Mouse (Mus musculus): ENCODE results near the gene Itga2. TPM values are rescaled to one million over a fixed set of nuclear protein-coding genes. Genes with fewer than 3 reads are reported as not detected.

The Itga2 gene
- polyA plus RNA-seq, 1 experiment from 2014 or later: 3.7 TPM

- Histone ChIP-seq H3K9me3 (ENCODE audit: control insufficient read depth, low read length) (no peaks in the 10 kb centered on the region), H3K4me3 (ENCODE audit: low read length) (no peak overlapping the region), H3K4me2 (replicated peaks; ENCODE audit: low read depth, low read length) (no peak overlapping the region), H3K27me3 (ENCODE audit: control insufficient read depth, insufficient read depth, low read length) (no peaks in the 10 kb centered on the region), H3K4me1 (ENCODE audit: control insufficient read depth, insufficient read depth, low read length) (no peaks in the 10 kb centered on the region), H3K36me3 (ENCODE audit: control insufficient read depth, insufficient read depth, low read length) (no peaks in the 10 kb centered on the region), H3K27ac (ENCODE audit: low read depth, low read length) (no peak overlapping the region), H3K9ac (ENCODE audit: low read depth, low read length) (no peak overlapping the region)
- WGBS: 80% methylated on average over 9 of the region's 9 CpGs
- no peak for ATAC-seq (ENCODE audit: low FRiP score, low TSS enrichment)
These were observed 92.8 kb downstream of the Itga2 start for GRCm38 (mm10) chr13:114839098-114839497.

GRCm38 (mm10) chr13:114838535-114838990, 93.3 kb downstream of the Itga2 start:
- Histone ChIP-seq H3K4me1 (ENCODE audit: control insufficient read depth, insufficient read depth, low read length) (no peaks in the 10 kb centered on the region), H3K4me3 (ENCODE audit: low read length) (no peak overlapping the region), H3K27ac (ENCODE audit: low read depth, low read length) (peak overlapping the region; percentile 42; the same call in 1 of the 2 replicates), H3K27me3 (ENCODE audit: control insufficient read depth, insufficient read depth, low read length) (no peaks in the 10 kb centered on the region), H3K9ac (ENCODE audit: low read depth, low read length) (no peak overlapping the region), H3K36me3 (ENCODE audit: control insufficient read depth, insufficient read depth, low read length) (no peaks in the 10 kb centered on the region), H3K9me3 (ENCODE audit: control insufficient read depth, low read length) (no peaks in the 10 kb centered on the region), H3K4me2 (replicated peaks; ENCODE audit: low read depth, low read length) (no peak overlapping the region)
- ATAC-seq (ENCODE audit: low FRiP score, low TSS enrichment): no peak
- 55% methylated on average over 5 of the region's 5 CpGs for WGBS

- H3K9me3 ChIP-seq (ENCODE audit: control insufficient read depth, low read length): no peaks in the 10 kb centered on the region
- no peak overlapping the region for H3K9ac ChIP-seq (ENCODE audit: low read depth, low read length)
- H3K36me3 ChIP-seq (ENCODE audit: control insufficient read depth, insufficient read depth, low read length): no peaks in the 10 kb centered on the region
- no peak for ATAC-seq (ENCODE audit: low FRiP score, low TSS enrichment)
- no peak overlapping the region for H3K4me2 ChIP-seq (replicated peaks; ENCODE audit: low read depth, low read length)
- H3K4me3 ChIP-seq (ENCODE audit: low read length): no peak overlapping the region
- no peaks in the 10 kb centered on the region for H3K27me3 ChIP-seq (ENCODE audit: control insufficient read depth, insufficient read depth, low read length)
- no peaks in the 10 kb centered on the region for H3K4me1 ChIP-seq (ENCODE audit: control insufficient read depth, insufficient read depth, low read length)
- H3K27ac ChIP-seq (ENCODE audit: low read depth, low read length): no peak overlapping the region
- WGBS: 90% methylated on average over 7 of the region's 7 CpGs
These were observed 94.8 kb downstream of the Itga2 start for GRCm38 (mm10) chr13:114837061-114837460.

GRCm38 (mm10) chr13:114834580-114834979, 97.3 kb downstream of the Itga2 start:
- Histone ChIP-seq H3K4me3 (ENCODE audit: low read length) (no peak overlapping the region), H3K27ac (ENCODE audit: low read depth, low read length) (no peak overlapping the region), H3K9ac (ENCODE audit: low read depth, low read length) (no peak overlapping the region), H3K4me2 (replicated peaks; ENCODE audit: low read depth, low read length) (no peak overlapping the region), H3K27me3 (ENCODE audit: control insufficient read depth, insufficient read depth, low read length) (no peaks in the 10 kb centered on the region), H3K9me3 (ENCODE audit: control insufficient read depth, low read length) (no peaks in the 10 kb centered on the region), H3K4me1 (ENCODE audit: control insufficient read depth, insufficient read depth, low read length) (no peaks in the 10 kb centered on the region), H3K36me3 (ENCODE audit: control insufficient read depth, insufficient read depth, low read length) (peaks cover 11% of the 10 kb centered on the region; the same call in 1 of the 2 replicates)
- WGBS: 58% methylated on average over 2 of the region's 2 CpGs
- no peak for ATAC-seq (ENCODE audit: low FRiP score, low TSS enrichment)

GRCm38 (mm10) chr13:114833351-114833750, 98.5 kb downstream of the Itga2 start:
- H3K4me3 ChIP-seq (ENCODE audit: low read length): no peak overlapping the region
- no peak overlapping the region for H3K4me2 ChIP-seq (replicated peaks; ENCODE audit: low read depth, low read length)
- no peaks in the 10 kb centered on the region for H3K27me3 ChIP-seq (ENCODE audit: control insufficient read depth, insufficient read depth, low read length)
- H3K9me3 ChIP-seq (ENCODE audit: control insufficient read depth, low read length): no peaks in the 10 kb centered on the region
- 87% methylated on average over 4 of the region's 4 CpGs for WGBS
- H3K27ac ChIP-seq (ENCODE audit: low read depth, low read length): no peak overlapping the region
- no peaks in the 10 kb centered on the region for H3K4me1 ChIP-seq (ENCODE audit: control insufficient read depth, insufficient read depth, low read length)
- no peak overlapping the region for H3K9ac ChIP-seq (ENCODE audit: low read depth, low read length)
- H3K36me3 ChIP-seq (ENCODE audit: control insufficient read depth, insufficient read depth, low read length): peaks cover 13% of the 10 kb centered on the region; the same call in 1 of the 2 replicates
- no peak for ATAC-seq (ENCODE audit: low FRiP score, low TSS enrichment)

- Histone ChIP-seq H3K9me3 (ENCODE audit: control insufficient read depth, low read length) (no peaks in the 10 kb centered on the region), H3K4me2 (replicated peaks; ENCODE audit: low read depth, low read length) (no peak overlapping the region), H3K4me3 (ENCODE audit: low read length) (no peak overlapping the region), H3K9ac (ENCODE audit: low read depth, low read length) (no peak overlapping the region), H3K27me3 (ENCODE audit: control insufficient read depth, insufficient read depth, low read length) (no peaks in the 10 kb centered on the region), H3K27ac (ENCODE audit: low read depth, low read length) (no peak overlapping the region), H3K4me1 (ENCODE audit: control insufficient read depth, insufficient read depth, low read length) (no peaks in the 10 kb centered on the region), H3K36me3 (ENCODE audit: control insufficient read depth, insufficient read depth, low read length) (peaks cover 19% of the 10 kb centered on the region; the same call in 1 of the 2 replicates)
- ATAC-seq (ENCODE audit: low FRiP score, low TSS enrichment): no peak
- 70% methylated on average over 5 of the region's 5 CpGs for WGBS
These were observed 99.1 kb downstream of the Itga2 start for GRCm38 (mm10) chr13:114832761-114833160.

GRCm38 (mm10) chr13:114831367-114831833, 100.5 kb downstream of the Itga2 start:
- Histone ChIP-seq H3K27ac (ENCODE audit: low read depth, low read length) (no peak overlapping the region), H3K36me3 (ENCODE audit: control insufficient read depth, insufficient read depth, low read length) (peaks cover 31% of the 10 kb centered on the region), H3K9me3 (ENCODE audit: control insufficient read depth, low read length) (no peaks in the 10 kb centered on the region), H3K4me1 (ENCODE audit: control insufficient read depth, insufficient read depth, low read length) (no peaks in the 10 kb centered on the region), H3K27me3 (ENCODE audit: control insufficient read depth, insufficient read depth, low read length) (no peaks in the 10 kb centered on the region), H3K4me2 (replicated peaks; ENCODE audit: low read depth, low read length) (no peak overlapping the region), H3K9ac (ENCODE audit: low read depth, low read length) (no peak overlapping the region), H3K4me3 (ENCODE audit: low read length) (no peak overlapping the region)
- peak; percentile 62 for ATAC-seq (ENCODE audit: low FRiP score, low TSS enrichment)
- 83% methylated on average over 4 of the region's 4 CpGs for WGBS

- Histone ChIP-seq H3K9me3 (ENCODE audit: control insufficient read depth, low read length) (no peaks in the 10 kb centered on the region), H3K27me3 (ENCODE audit: control insufficient read depth, insufficient read depth, low read length) (no peaks in the 10 kb centered on the region), H3K27ac (ENCODE audit: low read depth, low read length) (no peak overlapping the region), H3K4me3 (ENCODE audit: low read length) (no peak overlapping the region), H3K4me2 (replicated peaks; ENCODE audit: low read depth, low read length) (no peak overlapping the region), H3K9ac (ENCODE audit: low read depth, low read length) (no peak overlapping the region), H3K4me1 (ENCODE audit: control insufficient read depth, insufficient read depth, low read length) (no peaks in the 10 kb centered on the region), H3K36me3 (ENCODE audit: control insufficient read depth, insufficient read depth, low read length) (peaks cover 43% of the 10 kb centered on the region)
- no peak for ATAC-seq (ENCODE audit: low FRiP score, low TSS enrichment)
- 95% methylated on average over 6 of the region's 6 CpGs for WGBS
These were observed 106.5 kb downstream of the Itga2 start for GRCm38 (mm10) chr13:114825377-114825855.

- H3K4me1 ChIP-seq (ENCODE audit: control insufficient read depth, insufficient read depth, low read length): peaks cover 8% of the 10 kb centered on the region; the same call in 1 of the 2 replicates
- no peaks in the 10 kb centered on the region for H3K9me3 ChIP-seq (ENCODE audit: control insufficient read depth, low read length)
- no peaks in the 10 kb centered on the region for H3K27me3 ChIP-seq (ENCODE audit: control insufficient read depth, insufficient read depth, low read length)
- no peak overlapping the region for H3K4me2 ChIP-seq (replicated peaks; ENCODE audit: low read depth, low read length)
- no peak for ATAC-seq (ENCODE audit: low FRiP score, low TSS enrichment)
- H3K27ac ChIP-seq (ENCODE audit: low read depth, low read length): no peak overlapping the region
- 96% methylated on average over 2 of the region's 2 CpGs for WGBS
- H3K36me3 ChIP-seq (ENCODE audit: control insufficient read depth, insufficient read depth, low read length): peaks cover 34% of the 10 kb centered on the region
- no peak overlapping the region for H3K9ac ChIP-seq (ENCODE audit: low read depth, low read length)
- no peak overlapping the region for H3K4me3 ChIP-seq (ENCODE audit: low read length)
These were observed 109.0 kb downstream of the Itga2 start for GRCm38 (mm10) chr13:114822871-114823270.

All from kidney, embryonic 14.5 days (tissue).